Mouse (Mus musculus): ENCODE measurements around the gene Aifm3.
A peak's percentile ranks its signal among the peaks of the same experiment; 100 is the strongest.
"Not testable (repeated sequence)": the region's sequence is repeated elsewhere in the genome, so short reads cannot be mapped to it uniquely, and the experiment has no call there.

Gene Aifm3

DNA sequence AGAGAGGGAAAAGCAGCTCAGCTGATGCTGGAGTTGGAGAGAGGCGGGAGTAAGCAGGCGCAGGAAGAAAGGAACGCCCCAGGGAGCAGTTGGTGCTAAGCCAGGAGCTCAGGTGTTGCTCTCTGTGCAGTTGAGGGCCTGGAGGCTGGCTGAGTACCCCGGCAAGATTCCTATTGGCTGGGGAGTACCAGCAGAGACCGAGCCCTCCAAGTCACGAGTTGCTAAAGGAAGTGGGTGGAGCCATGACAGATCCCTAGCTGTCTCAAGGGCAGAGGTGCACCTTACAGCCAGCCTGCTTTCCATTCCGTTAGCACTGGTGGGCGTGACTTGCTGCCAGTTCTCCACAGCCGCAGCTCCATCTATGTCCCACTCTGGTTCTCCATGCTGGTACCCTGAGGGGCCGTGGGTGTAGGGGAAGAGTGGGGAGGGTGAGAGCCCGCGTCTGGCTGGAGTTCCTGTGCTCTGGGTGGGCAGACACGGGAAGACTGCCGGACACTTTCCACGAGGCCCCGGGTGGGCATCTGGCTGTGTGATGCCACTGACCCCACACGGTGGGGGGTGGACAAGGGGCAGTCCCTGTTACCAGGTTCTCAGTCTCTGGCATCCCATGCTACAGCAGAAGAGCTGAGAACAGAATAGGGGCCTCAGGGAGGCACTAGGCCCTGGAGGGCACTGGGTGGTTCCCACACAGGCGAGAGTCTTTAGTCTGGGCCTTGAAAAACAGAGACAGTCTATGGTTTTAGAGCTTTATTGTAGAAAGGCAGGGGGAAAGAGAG, 64.7 kb downstream of the Aifm3 start:
- peak in 1 of 2 experiments; percentile 27 for DNase-seq

DNA sequence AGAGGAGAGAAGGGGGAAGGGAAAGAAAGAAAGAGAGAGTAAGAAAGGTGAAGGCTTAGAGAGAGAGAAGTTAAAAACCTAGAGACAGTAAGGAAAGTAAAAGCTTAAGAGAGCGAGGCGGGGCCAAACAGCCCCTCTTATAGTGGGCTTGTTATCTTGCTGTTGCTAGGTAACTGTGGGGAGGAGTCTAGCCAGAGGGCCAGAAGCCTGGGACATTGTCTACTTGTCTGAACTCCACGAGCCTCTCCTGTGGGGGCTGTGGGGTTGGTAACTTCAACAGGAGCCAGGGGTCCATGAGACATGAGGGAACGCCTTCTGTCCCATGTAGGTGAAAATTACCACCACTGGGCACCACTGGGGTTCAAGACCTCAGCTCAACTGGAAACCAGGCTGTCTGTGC, 65.3 kb downstream of the Aifm3 start:
- DNase-seq: not testable (repeated sequence)

DNA sequence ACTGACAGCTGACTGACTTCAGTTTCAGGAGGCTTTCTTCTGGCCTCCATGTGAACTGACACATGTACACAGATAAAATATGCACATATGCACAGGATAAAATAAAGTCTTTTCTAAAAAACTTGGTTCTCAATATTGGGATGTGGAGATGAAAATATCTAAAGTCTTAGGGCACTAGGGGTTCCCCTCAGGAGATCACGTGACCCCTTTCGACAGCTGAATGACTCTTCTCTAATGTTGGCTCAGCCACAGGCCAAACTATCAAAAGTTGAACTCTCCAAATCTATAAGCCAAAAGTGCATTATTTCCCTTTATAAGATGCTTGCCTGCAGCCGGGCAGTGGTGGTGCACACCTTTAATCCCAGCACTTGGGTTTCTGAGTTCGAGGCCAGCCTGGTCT, 66.8 kb downstream of the Aifm3 start:
- no peak for DNase-seq

DNA sequence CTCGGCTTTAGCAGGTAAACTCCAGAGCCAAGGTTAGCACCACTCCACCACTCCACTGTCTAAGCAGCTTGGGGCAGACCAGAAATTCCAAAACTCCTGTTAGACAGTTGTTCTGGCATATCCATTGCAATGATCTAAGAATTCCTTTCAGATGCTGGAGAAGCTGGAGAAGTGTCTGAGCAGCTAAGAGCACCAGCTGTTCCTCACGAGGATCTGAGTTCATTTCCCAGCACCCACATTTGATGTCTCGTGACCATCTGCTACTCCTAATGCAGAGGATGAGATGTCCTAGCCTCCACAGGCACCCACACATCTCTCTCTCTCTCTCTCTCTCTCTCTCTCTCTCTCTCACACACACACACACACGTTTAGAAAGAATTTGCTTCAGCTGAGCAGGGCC, 67.5 kb downstream of the Aifm3 start:
- no peak for DNase-seq

Measured in cerebellum, postnatal 25 days (tissue).